Mouse (Mus musculus): ENCODE data around the gene Usp29. TPM values are rescaled to one million over a fixed set of nuclear protein-coding genes. Genes with fewer than 3 reads are reported as not detected.

The Usp29 gene
- total and polyA plus RNA-seq, 2 experiments from 2014 or later = 30.4 to 69.2 TPM

GRCm38 (mm10) chr7:6793240-6793639 is 62.9 kb downstream of the Usp29 start:
- Histone ChIP-seq H3K4me1 (ENCODE audit: insufficient read depth, low read length) (no peaks in the 10 kb centered on the region), H3K27me3 (ENCODE audit: insufficient read depth, low read length) (no peaks in the 10 kb centered on the region), H3K9me3 (ENCODE audit: low read length) (no peaks in the 10 kb centered on the region), H3K4me3 (ENCODE audit: low read length) (no peak overlapping the region), H3K27ac (no peak overlapping the region), H3K4me2 (ENCODE audit: low read depth, low read length) (no peak overlapping the region), H3K9ac (replicated peaks; ENCODE audit: low read length) (no peak overlapping the region), H3K36me3 (ENCODE audit: insufficient read depth, low read length) (no peaks in the 10 kb centered on the region)
- ATAC-seq (no peak), DNase-seq (ENCODE audit: low spot score) (no peak)
- 61% methylated on average over 6 of the region's 6 CpGs for WGBS
- TF ChIP-seq CTCF (IDR thresholded peaks at IDR 0.05; ENCODE audit: low read depth) = no peak

GRCm38 (mm10) chr7:6793811-6794210 is 63.4 kb downstream of the Usp29 start:
- ATAC-seq = no peak
- no peak for DNase-seq (ENCODE audit: low spot score)
- no peak overlapping the region for H3K9ac ChIP-seq (replicated peaks; ENCODE audit: low read length)
- H3K36me3 ChIP-seq (ENCODE audit: insufficient read depth, low read length) = no peaks in the 10 kb centered on the region
- no peaks in the 10 kb centered on the region for H3K4me1 ChIP-seq (ENCODE audit: insufficient read depth, low read length)
- H3K27me3 ChIP-seq (ENCODE audit: insufficient read depth, low read length) = no peaks in the 10 kb centered on the region
- no peak overlapping the region for H3K4me3 ChIP-seq (ENCODE audit: low read length)
- no peak for TF ChIP-seq CTCF (IDR thresholded peaks at IDR 0.05; ENCODE audit: low read depth)
- no peak overlapping the region for H3K27ac ChIP-seq
- no peak overlapping the region for H3K4me2 ChIP-seq (ENCODE audit: low read depth, low read length)
- 81% methylated on average over 3 of the region's 3 CpGs for WGBS
- H3K9me3 ChIP-seq (ENCODE audit: low read length) = no peaks in the 10 kb centered on the region

DNA sequence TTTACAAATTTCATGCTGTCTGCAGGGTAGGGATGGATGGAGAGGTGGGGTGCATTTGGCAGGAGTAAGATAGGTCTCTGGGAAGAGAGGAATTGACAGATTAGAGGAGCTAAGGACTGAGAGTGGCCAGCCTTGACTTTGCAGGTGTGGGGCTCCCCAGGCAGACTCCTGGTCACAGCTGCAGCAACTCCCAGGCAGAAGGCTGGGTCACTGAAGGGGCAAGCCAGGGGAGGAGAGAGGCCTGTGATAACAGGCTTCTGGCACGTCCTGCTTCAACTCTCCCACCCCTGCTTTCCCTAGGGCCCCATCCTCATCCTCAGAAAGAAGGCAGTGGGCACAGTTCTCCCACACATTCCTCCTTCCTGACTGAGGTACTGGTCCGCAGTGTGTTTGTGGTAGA is 67.0 kb downstream of the Usp29 start:
- H3K27me3 ChIP-seq (ENCODE audit: insufficient read depth, low read length) = no peaks in the 10 kb centered on the region
- ATAC-seq = no peak
- WGBS = 65% methylated on average over 2 of the region's 2 CpGs

DNA sequence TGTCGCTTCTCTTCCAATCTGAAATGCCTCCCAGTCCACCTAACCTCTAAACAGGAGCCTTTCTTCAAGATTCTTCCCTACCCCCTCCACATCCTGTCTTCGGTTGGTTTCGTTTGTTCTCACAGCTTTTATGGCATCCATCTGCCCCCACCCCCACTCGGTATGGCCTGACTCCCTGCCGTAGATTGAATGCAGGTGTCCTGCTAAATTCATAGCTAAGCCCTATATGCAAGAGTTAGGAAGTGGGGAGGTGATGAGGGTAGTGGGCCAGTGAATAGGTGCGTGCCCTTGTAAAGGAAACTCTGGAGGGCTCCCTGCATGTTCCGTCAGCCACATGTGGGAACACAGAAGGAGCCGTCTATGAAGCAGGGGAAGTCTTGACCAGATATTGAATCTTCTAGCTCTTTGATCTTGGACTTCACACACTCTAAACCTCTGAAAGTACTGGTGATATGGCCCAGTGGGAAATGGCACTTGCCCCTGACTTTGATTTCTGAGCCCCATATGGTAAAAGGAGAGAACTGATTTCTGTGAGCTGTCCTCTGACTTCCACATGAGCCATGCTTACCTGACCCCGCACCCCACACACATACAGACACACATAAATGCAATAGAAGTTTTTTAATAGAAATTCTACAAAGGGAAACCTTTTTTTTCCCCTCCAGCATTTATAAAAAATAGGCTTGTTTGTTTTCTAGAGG is 68.9 kb downstream of the Usp29 start:
- ATAC-seq = no peak
- WGBS = 78% methylated on average over 9 of the region's 9 CpGs

More for the DNA sequence above, 67.0 kb downstream of the Usp29 start:
- H3K4me1 ChIP-seq (ENCODE audit: insufficient read depth, low read length) = no peaks in the 10 kb centered on the region
- no peak overlapping the region for H3K27ac ChIP-seq
- no peak for DNase-seq (ENCODE audit: low spot score)
- no peak overlapping the region for H3K9ac ChIP-seq (replicated peaks; ENCODE audit: low read length)
- no peak overlapping the region for H3K4me2 ChIP-seq (ENCODE audit: low read depth, low read length)
- TF ChIP-seq CTCF (IDR thresholded peaks at IDR 0.05; ENCODE audit: low read depth) = no peak
- H3K9me3 ChIP-seq (ENCODE audit: low read length) = no peaks in the 10 kb centered on the region
- H3K4me3 ChIP-seq (ENCODE audit: low read length) = no peak overlapping the region
- H3K36me3 ChIP-seq (ENCODE audit: insufficient read depth, low read length) = no peaks in the 10 kb centered on the region

GRCm38 (mm10) chr7:6800586-6801441 is 70.4 kb downstream of the Usp29 start:
- Histone ChIP-seq H3K9ac (replicated peaks; ENCODE audit: low read length) (no peak overlapping the region), H3K4me3 (ENCODE audit: low read length) (no peak overlapping the region), H3K27me3 (ENCODE audit: insufficient read depth, low read length) (no peaks in the 10 kb centered on the region), H3K36me3 (ENCODE audit: insufficient read depth, low read length) (no peaks in the 10 kb centered on the region), H3K4me1 (ENCODE audit: insufficient read depth, low read length) (no peaks in the 10 kb centered on the region), H3K4me2 (ENCODE audit: low read depth, low read length) (no peak overlapping the region), H3K27ac (no peak overlapping the region), H3K9me3 (ENCODE audit: low read length) (no peaks in the 10 kb centered on the region)
- TF ChIP-seq CTCF (IDR thresholded peaks at IDR 0.05; ENCODE audit: low read depth) = no peak
- DNase-seq (ENCODE audit: low spot score) (no peak), ATAC-seq (no peak)
- WGBS = 64% methylated on average over 12 of the region's 12 CpGs

More for the DNA sequence above, 68.9 kb downstream of the Usp29 start:
- Histone ChIP-seq H3K36me3 (ENCODE audit: insufficient read depth, low read length) (no peaks in the 10 kb centered on the region), H3K4me1 (ENCODE audit: insufficient read depth, low read length) (no peaks in the 10 kb centered on the region), H3K9me3 (ENCODE audit: low read length) (no peaks in the 10 kb centered on the region), H3K9ac (replicated peaks; ENCODE audit: low read length) (no peak overlapping the region), H3K27me3 (ENCODE audit: insufficient read depth, low read length) (no peaks in the 10 kb centered on the region), H3K4me3 (ENCODE audit: low read length) (no peak overlapping the region), H3K4me2 (ENCODE audit: low read depth, low read length) (no peak overlapping the region), H3K27ac (no peak overlapping the region)
- TF ChIP-seq CTCF (IDR thresholded peaks at IDR 0.05; ENCODE audit: low read depth) = no peak
- DNase-seq (ENCODE audit: low spot score) = no peak

DNA sequence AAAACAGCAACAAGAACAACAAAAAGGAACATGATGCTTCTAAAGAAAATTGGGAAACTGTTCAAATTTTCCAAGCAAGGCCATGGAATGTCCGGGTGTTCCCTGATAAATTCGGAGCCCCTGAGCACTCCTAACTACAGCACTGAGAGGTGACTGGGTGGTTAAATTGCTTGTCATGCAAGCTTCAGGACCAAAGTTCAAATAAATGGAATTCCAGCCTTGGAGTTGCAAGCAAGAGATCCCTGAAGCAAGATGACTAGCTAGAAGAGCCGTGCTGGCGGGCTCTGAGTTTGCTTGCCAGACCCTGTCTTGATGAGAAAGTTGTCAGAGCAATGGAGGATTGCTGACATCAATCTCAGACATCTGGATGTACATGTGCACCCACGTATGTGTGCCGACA is 71.3 kb downstream of the Usp29 start:
- H3K4me1 ChIP-seq (ENCODE audit: insufficient read depth, low read length) = no peaks in the 10 kb centered on the region
- DNase-seq (ENCODE audit: low spot score) = no peak
- H3K9ac ChIP-seq (replicated peaks; ENCODE audit: low read length) = no peak overlapping the region
- H3K4me3 ChIP-seq (ENCODE audit: low read length) = no peak overlapping the region
- H3K36me3 ChIP-seq (ENCODE audit: insufficient read depth, low read length) = no peaks in the 10 kb centered on the region
- WGBS = 86% methylated on average over 6 of the region's 6 CpGs
- H3K27ac ChIP-seq = no peak overlapping the region
- H3K27me3 ChIP-seq (ENCODE audit: insufficient read depth, low read length) = no peaks in the 10 kb centered on the region
- H3K9me3 ChIP-seq (ENCODE audit: low read length) = no peaks in the 10 kb centered on the region
- ATAC-seq = no peak
- H3K4me2 ChIP-seq (ENCODE audit: low read depth, low read length) = no peak overlapping the region
- no peak for TF ChIP-seq CTCF (IDR thresholded peaks at IDR 0.05; ENCODE audit: low read depth)

Data from hindbrain, postnatal 0 days (tissue).